Mouse (Mus musculus) kidney, embryonic 14.5 days (tissue): ENCODE measurements around the gene Slc29a2. TPM values are rescaled to one million over a fixed set of nuclear protein-coding genes. Genes with fewer than 3 reads are reported as not detected.

Experiments
- ATAC-seq: fragments of 200-750 bp; cut with Nextera tagmentation; 2 replicates; pipeline ENCODE4 v1.8.0; 2017; ENCODE audit warnings: moderate number of reproducible peaks, mild to moderate bottlenecking, moderate TSS enrichment, moderate library complexity; ENCODE audit not compliant: low FRiP score, low TSS enrichment
- H3K27ac ChIP-seq: fragments of 300-500 bp; sonication (generic); 2 replicates; pipeline ENCODE4 v1.5.1; 2014; ENCODE audit warnings: low read depth, mild to moderate bottlenecking, low read length, moderate library complexity, mixed read lengths
- H3K27me3 ChIP-seq: fragments of 300-500 bp; sonication (generic); 2 replicates; pipeline ENCODE4 v1.6.1; 2014; ENCODE audit warnings: mild to moderate bottlenecking, low read length; ENCODE audit not compliant: control insufficient read depth, insufficient read depth
- H3K36me3 ChIP-seq: fragments of 300-500 bp; sonication (generic); 2 replicates; pipeline ENCODE4 v1.6.1; 2014; ENCODE audit warnings: low read length, mixed read lengths; ENCODE audit not compliant: control insufficient read depth, insufficient read depth
- H3K4me1 ChIP-seq: fragments of 300-500 bp; sonication (generic); 2 replicates; pipeline ENCODE4 v1.6.1; 2014; ENCODE audit warnings: low read length, mixed read lengths; ENCODE audit not compliant: control insufficient read depth, insufficient read depth
- H3K4me2 ChIP-seq: fragments of 300-500 bp; sonication (generic); replicated peaks from 2 replicates; pipeline ENCODE4 v1.6.1; 2014; ENCODE audit warnings: low read depth, mild to moderate bottlenecking, low read length
- H3K4me3 ChIP-seq: fragments of 300-500 bp; sonication (generic); 2 replicates; pipeline ENCODE4 v1.5.1; 2014; ENCODE audit warnings: mild to moderate bottlenecking, low read length
- H3K9ac ChIP-seq: fragments of 300-500 bp; sonication (generic); 2 replicates; pipeline ENCODE4 v1.6.1; 2014; ENCODE audit warnings: low read depth, mild to moderate bottlenecking, low read length, moderate library complexity
- H3K9me3 ChIP-seq: fragments of 300-500 bp; sonication (generic); 2 replicates; pipeline ENCODE4 v1.6.1; 2016; ENCODE audit warnings: low read length; ENCODE audit not compliant: control insufficient read depth
- WGBS: fragments of 180-500 bp; shearing (Covaris S2); extraction: QIAGEN DNeasy Blood & Tissue Kit; methylation state at CpG from one replicate; pipeline ENCODE4 v1.1.7; 2014; 5-methylcytosine and 5-hydroxymethylcytosine counted together
- polyA plus RNA-seq: library from polyadenylated mRNA; unstranded; fragments of >200 nt; fragmentation: Nextera tagmentation; extraction: Ambion mirVana; gene quantifications from 2 replicates; pipeline ENCODE4 v1.2.1, GENCODE M21; 2014

Gene Slc29a2
- polyA plus RNA-seq, 1 experiment from 2014 or later: 7.9 TPM

DNA sequence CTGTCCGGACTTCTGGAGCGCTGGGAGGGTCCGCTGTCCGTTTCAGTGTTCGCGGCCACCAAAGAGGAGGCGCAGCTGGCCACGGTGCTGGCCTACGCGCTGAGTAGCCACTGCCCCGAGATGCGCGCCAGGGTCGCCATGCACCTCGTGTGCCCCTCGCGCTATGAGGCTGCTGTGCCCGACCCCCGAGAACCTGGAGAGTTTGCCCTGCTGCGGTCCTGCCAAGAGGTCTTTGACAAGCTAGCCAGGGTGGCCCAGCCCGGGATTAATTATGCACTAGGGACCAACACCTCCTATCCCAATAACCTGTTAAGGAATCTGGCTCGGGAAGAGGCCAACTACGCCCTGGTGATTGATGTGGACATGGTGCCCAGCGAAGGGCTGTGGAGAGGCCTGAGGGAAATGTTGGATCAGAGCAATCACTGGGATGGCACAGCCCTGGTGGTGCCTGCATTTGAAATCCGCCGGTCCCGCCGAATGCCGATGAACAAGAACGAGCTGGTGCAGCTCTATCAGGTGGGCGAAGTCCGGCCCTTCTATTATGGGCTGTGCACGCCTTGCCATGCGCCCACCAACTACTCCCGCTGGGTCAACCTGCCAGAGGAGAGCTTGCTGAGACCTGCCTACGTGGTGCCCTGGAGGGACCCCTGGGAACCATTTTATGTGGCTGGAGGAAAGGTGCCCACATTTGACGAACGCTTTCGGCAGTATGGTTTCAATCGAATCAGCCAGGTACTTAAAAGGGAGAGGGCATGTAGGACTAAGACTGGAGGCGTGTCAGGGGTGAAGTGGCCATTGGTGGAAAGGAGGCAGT is 15.8 kb downstream of the Slc29a2 start:
- Histone ChIP-seq H3K27me3 (no peaks in the 10 kb centered on the region), H3K9me3 (no peaks in the 10 kb centered on the region), H3K4me3 (peak overlapping the region; percentile 80), H3K4me1 (peaks cover 24% of the 10 kb centered on the region), H3K9ac (peak overlapping the region; percentile 91), H3K27ac (peak overlapping the region; percentile 59; the same call in 1 of the 2 replicates), H3K36me3 (no peaks in the 10 kb centered on the region), H3K4me2 (peak overlapping the region; percentile 99)
- 12% methylated on average over 41 of the region's 41 CpGs for WGBS
- no peak; the same call in 1 of the 2 replicates for ATAC-seq

DNA sequence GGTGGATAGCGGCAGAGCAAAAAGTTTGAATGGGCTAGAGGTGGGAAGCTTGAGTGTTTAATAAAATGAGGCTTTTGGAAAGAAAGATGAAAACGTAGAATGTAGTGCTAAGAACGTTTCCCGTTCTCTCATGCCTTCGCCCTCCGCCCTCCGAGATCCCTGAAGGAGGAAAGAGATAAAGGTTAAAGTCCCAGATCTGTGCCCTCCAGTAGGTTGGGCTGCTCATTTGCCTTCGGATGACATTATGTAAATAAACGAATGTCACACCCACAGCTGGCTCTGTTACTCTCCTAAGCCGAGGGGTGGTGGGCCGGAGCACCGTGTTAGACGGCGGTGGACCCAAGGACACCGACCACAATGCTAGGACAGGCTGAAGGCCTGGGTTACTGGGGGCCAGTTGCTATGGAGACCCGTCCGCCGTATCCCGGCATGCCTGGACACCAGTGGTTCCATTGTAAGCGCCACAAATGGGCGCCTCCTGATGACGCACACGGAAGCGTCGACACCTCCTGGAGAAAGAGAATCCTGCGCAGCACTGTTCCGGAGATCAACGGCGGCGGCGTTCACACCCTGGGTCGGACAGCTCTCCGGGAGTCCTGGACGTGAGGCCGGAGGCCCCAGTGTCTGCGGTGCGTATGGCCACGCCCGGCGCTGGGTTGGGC is 17.3 kb downstream of the Slc29a2 start, which contains the start of gene Brms1:
TSS of gene Brms1 (plus strand) at position 493 of the 662 bp plus-strand sequence.
- ATAC-seq: peak; percentile 72
- Histone ChIP-seq H3K36me3 (no peaks in the 10 kb centered on the region), H3K9ac (peak within 1 kb of the TSS; percentile 75), H3K27me3 (no peaks in the 10 kb centered on the region), H3K4me2 (peak within 1 kb of the TSS; percentile 99), H3K27ac (peak within 1 kb of the TSS; percentile 25; the same call in 1 of the 2 replicates), H3K9me3 (no peaks in the 10 kb centered on the region), H3K4me1 (peaks cover 24% of the 10 kb centered on the region), H3K4me3 (peak within 1 kb of the TSS; percentile 80)
- WGBS: 7% methylated on average over 40 of the region's 40 CpGs

DNA sequence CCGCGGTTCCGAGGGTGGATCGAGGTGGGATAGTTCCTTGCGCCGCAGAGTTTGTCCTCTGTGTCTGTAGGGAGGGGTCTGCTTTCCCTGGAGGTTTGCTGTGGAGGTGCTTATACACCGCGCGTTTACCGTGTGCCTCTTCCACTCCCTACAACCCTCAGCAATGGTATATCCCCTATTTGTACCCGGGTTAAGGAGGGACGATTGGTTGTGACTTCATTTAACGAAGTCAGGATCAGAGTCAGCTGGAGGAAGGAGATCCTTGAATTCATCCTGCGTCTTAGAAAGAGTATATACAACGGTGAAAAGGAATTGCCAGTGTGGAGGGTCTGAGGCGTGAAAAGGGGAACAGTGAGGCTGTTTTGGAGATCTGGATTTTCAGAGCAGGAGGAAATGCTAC is 17.9 kb downstream of the Slc29a2 start:
- WGBS: 3% methylated on average over 16 of the region's 16 CpGs
- Histone ChIP-seq H3K4me1 (peaks cover 24% of the 10 kb centered on the region), H3K4me2 (peak overlapping the region; percentile 99), H3K36me3 (peaks cover 5% of the 10 kb centered on the region), H3K9me3 (no peaks in the 10 kb centered on the region), H3K27ac (peak overlapping the region; percentile 25; the same call in 1 of the 2 replicates), H3K27me3 (no peaks in the 10 kb centered on the region), H3K4me3 (peak overlapping the region; percentile 80), H3K9ac (peak overlapping the region; percentile 75)
- peak; percentile 5; the same call in 1 of the 2 replicates for ATAC-seq

DNA sequence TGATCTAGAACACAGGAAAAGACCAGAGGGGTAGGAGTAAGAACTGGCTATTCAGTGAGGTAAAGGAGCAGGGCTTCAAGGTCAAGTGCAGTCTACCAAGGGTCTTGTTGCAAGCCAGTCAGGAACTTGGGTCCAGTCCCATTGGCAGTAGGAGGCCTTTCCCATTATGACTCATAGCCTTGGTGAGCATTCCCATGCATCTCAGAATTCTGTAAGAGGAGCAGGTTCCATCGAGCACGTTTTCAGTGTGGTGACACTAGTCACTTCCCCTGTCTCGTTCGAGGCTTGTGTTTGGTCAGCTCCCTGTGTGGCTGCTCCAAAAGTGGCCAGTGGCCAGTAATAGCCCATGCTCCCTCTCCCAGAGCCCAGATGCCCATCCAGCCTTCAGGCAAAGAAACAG is 21.9 kb downstream of the Slc29a2 start:
- ATAC-seq: no peak
- Histone ChIP-seq H3K27ac (no peak overlapping the region), H3K36me3 (peaks cover 23% of the 10 kb centered on the region), H3K9me3 (no peaks in the 10 kb centered on the region), H3K4me3 (no peak overlapping the region), H3K4me2 (no peak overlapping the region), H3K27me3 (no peaks in the 10 kb centered on the region), H3K9ac (no peak overlapping the region), H3K4me1 (peaks cover 15% of the 10 kb centered on the region)
- WGBS: 79% methylated on average over 4 of the region's 4 CpGs

GRCm38 (mm10) chr19:5048138-5049056 is 24.7 kb downstream of the Slc29a2 start:
- no peak overlapping the region for H3K9ac ChIP-seq
- H3K27ac ChIP-seq: no peak overlapping the region
- ATAC-seq: no peak
- peaks cover 23% of the 10 kb centered on the region for H3K36me3 ChIP-seq
- WGBS: 89% methylated on average over 14 of the region's 14 CpGs
- H3K4me2 ChIP-seq: no peak overlapping the region
- H3K9me3 ChIP-seq: no peaks in the 10 kb centered on the region
- peaks cover 21% of the 10 kb centered on the region for H3K27me3 ChIP-seq
- H3K4me1 ChIP-seq: peaks cover 25% of the 10 kb centered on the region
- no peak overlapping the region for H3K4me3 ChIP-seq

GRCm38 (mm10) chr19:5049325-5049724 is 25.7 kb downstream of the Slc29a2 start:
- Histone ChIP-seq H3K9ac (no peak overlapping the region), H3K4me2 (no peak overlapping the region), H3K36me3 (peaks cover 23% of the 10 kb centered on the region), H3K9me3 (no peaks in the 10 kb centered on the region), H3K27ac (no peak overlapping the region), H3K27me3 (peaks cover 25% of the 10 kb centered on the region), H3K4me1 (peaks cover 25% of the 10 kb centered on the region), H3K4me3 (no peak overlapping the region)
- WGBS: 85% methylated on average over 6 of the region's 6 CpGs
- no peak for ATAC-seq

DNA sequence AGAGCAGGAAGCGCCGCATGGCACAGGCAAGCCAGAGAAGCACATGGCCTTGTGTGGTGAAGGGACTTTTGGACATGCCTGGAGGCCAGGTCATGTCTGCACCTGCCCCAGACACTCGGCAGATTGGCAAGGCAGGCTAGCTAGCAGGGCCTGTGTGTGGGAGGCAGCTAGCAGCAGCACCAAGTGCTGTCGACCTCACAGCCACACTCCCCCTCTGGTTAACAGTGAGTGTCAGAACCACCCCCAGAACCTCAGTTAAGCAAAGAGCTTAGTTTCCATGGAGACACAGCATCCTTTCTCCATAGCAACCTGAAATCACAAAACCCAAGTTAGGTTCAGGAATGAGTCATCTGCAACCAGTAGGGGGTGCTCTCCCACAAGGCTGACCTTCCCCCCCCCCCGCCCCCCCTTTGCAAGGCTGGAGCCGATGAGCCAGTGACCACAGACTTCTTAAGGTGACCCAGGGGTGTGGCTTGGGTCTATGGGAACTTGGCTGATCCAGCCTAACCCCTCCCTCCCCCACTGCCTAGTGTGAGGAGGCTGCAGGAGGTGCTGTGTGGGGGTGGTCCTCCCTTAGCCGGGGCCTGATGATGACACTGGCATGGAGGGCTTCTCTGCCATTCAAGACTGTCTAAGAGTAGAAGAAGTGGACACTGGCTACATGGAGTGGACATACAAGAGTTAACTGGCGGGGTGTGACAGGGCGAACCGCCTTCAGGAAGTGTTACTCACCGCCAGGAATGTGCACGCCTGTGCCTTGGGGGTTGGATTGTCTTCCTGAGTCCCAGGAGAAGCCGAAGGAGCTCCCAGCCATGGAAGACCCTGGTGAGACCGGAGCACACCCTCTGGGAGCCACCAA is 26.6 kb downstream of the Slc29a2 start, which contains the start of gene Rin1:
TSS of gene Rin1 (plus strand) at position 435 of the 859 bp plus-strand sequence.
- peak; percentile 38 for ATAC-seq
- H3K27me3 ChIP-seq: peaks cover 25% of the 10 kb centered on the region

More for the DNA sequence above, 26.6 kb downstream of the Slc29a2 start, which contains the start of gene Rin1:
- Histone ChIP-seq H3K36me3 (peaks cover 23% of the 10 kb centered on the region), H3K4me2 (peak within 1 kb of the TSS; percentile 36), H3K9me3 (no peaks in the 10 kb centered on the region), H3K27ac (no peak within 1 kb of the TSS), H3K4me3 (peak within 1 kb of the TSS; percentile 29; the same call in 1 of the 2 replicates), H3K9ac (peak within 1 kb of the TSS; percentile 44; the same call in 1 of the 2 replicates), H3K4me1 (peaks cover 25% of the 10 kb centered on the region)
- 13% methylated on average over 14 of the region's 14 CpGs for whole genome bisulfite sequencing
